Mouse (Mus musculus): ENCODE data around the gene Lce1j. TPM values are rescaled to one million over a fixed set of nuclear protein-coding genes. Genes with fewer than 3 reads are reported as not detected.

The Lce1j gene
- polyA plus RNA-seq, 1 experiment from 2014 or later = not detected

Other genes with a start within 250 kb of the Lce1j start
- 0.12 TPM in 1 of 2 replicates, not detected in the other for gene Ivl, start 216.8 kb downstream of the Lce1j start, polyA plus RNA-seq (2016; fragmentation: Nextera tagmentation; extraction: Ambion mirVana)
- gene Smcp, start 201.5 kb downstream of the Lce1j start, polyA plus RNA-seq (2016; fragmentation: Nextera tagmentation; extraction: Ambion mirVana) = not detected in 2 replicates
- not detected in 2 replicates for gene 2210017I01Rik, start 183.0 kb downstream of the Lce1j start, polyA plus RNA-seq (2016; fragmentation: Nextera tagmentation; extraction: Ambion mirVana)
- gene Lce6a, start 168.9 kb downstream of the Lce1j start, polyA plus RNA-seq (2016; fragmentation: Nextera tagmentation; extraction: Ambion mirVana) = not detected in 2 replicates
- gene Lce1a1, start 142.2 kb downstream of the Lce1j start, polyA plus RNA-seq (2016; fragmentation: Nextera tagmentation; extraction: Ambion mirVana) = not detected in 2 replicates
- not detected in 2 replicates for gene Lce1b, start 133.6 kb downstream of the Lce1j start, polyA plus RNA-seq (2016; fragmentation: Nextera tagmentation; extraction: Ambion mirVana)
- gene Lce1a2, start 120.2 kb downstream of the Lce1j start, polyA plus RNA-seq (2016; fragmentation: Nextera tagmentation; extraction: Ambion mirVana) = not detected in 2 replicates
- gene Lce1c, start 111.3 kb downstream of the Lce1j start, polyA plus RNA-seq (2016; fragmentation: Nextera tagmentation; extraction: Ambion mirVana) = not detected in 2 replicates
- not detected in 2 replicates for gene Lce1d, start 103.3 kb downstream of the Lce1j start, polyA plus RNA-seq (2016; fragmentation: Nextera tagmentation; extraction: Ambion mirVana)
- not detected in 2 replicates for gene Lce1e, start 81.4 kb downstream of the Lce1j start, polyA plus RNA-seq (2016; fragmentation: Nextera tagmentation; extraction: Ambion mirVana)
- gene Lce1f, start 70.2 kb downstream of the Lce1j start, polyA plus RNA-seq (2016; fragmentation: Nextera tagmentation; extraction: Ambion mirVana) = not detected in 2 replicates
- gene Gm38119, start 51.4 kb downstream of the Lce1j start, polyA plus RNA-seq (2016; fragmentation: Nextera tagmentation; extraction: Ambion mirVana) = not detected in 2 replicates
- gene Lce1g, start 38.2 kb downstream of the Lce1j start, polyA plus RNA-seq (2016; fragmentation: Nextera tagmentation; extraction: Ambion mirVana) = not detected in 2 replicates
- not detected in 2 replicates for gene Lce1h, start 25.4 kb downstream of the Lce1j start, polyA plus RNA-seq (2016; fragmentation: Nextera tagmentation; extraction: Ambion mirVana)
- gene Lce1i, start 11.6 kb downstream of the Lce1j start, polyA plus RNA-seq (2016; fragmentation: Nextera tagmentation; extraction: Ambion mirVana) = not detected in 2 replicates
- gene Lce1k, start 17.4 kb upstream of the Lce1j start, polyA plus RNA-seq (2016; fragmentation: Nextera tagmentation; extraction: Ambion mirVana) = not detected in 2 replicates
- gene Kprp, start 36.7 kb upstream of the Lce1j start, polyA plus RNA-seq (2016; fragmentation: Nextera tagmentation; extraction: Ambion mirVana) = not detected in 2 replicates
- gene Lce1l, start 60.8 kb upstream of the Lce1j start, polyA plus RNA-seq (2016; fragmentation: Nextera tagmentation; extraction: Ambion mirVana) = not detected in 2 replicates
- gene 2310050C09Rik, start 79.7 kb upstream of the Lce1j start, polyA plus RNA-seq (2016; fragmentation: Nextera tagmentation; extraction: Ambion mirVana) = not detected in 2 replicates
- gene Lce3a, start 135.7 kb upstream of the Lce1j start, polyA plus RNA-seq (2016; fragmentation: Nextera tagmentation; extraction: Ambion mirVana) = not detected in 2 replicates
- not detected in 2 replicates for gene Lce3b, start 142.5 kb upstream of the Lce1j start, polyA plus RNA-seq (2016; fragmentation: Nextera tagmentation; extraction: Ambion mirVana)
- gene Lce3c, start 154.0 kb upstream of the Lce1j start, polyA plus RNA-seq (2016; fragmentation: Nextera tagmentation; extraction: Ambion mirVana) = not detected in 2 replicates
- not detected in 2 replicates for gene Lce3d, start 166.9 kb upstream of the Lce1j start, polyA plus RNA-seq (2016; fragmentation: Nextera tagmentation; extraction: Ambion mirVana)
- not detected in 2 replicates for gene Lce3e, start 176.5 kb upstream of the Lce1j start, polyA plus RNA-seq (2016; fragmentation: Nextera tagmentation; extraction: Ambion mirVana)
- gene Lce3f, start 201.7 kb upstream of the Lce1j start, polyA plus RNA-seq (2016; fragmentation: Nextera tagmentation; extraction: Ambion mirVana) = not detected in 2 replicates
- not detected in 2 replicates for gene Crct1, start 225.2 kb upstream of the Lce1j start, polyA plus RNA-seq (2016; fragmentation: Nextera tagmentation; extraction: Ambion mirVana)
- gene Lce1m, start 228.5 kb upstream of the Lce1j start, polyA plus RNA-seq (2016; fragmentation: Nextera tagmentation; extraction: Ambion mirVana) = not detected in 2 replicates

All from liver, embryonic 12.5 days (tissue).